Mouse (Mus musculus) mouse trophoblast stem cell (cell line): ENCODE measurements around the gene Mars.

Experiments
- in situ Hi-C, 2 experiments: fragments of 300-500 bp; cut with MseI, MboI; formaldehyde crosslinking; loops; 2 replicates in 1 of 2; 3 replicates in 1 of 2; pipeline ENCODE4 v1.15.1; 2025

Gene Mars

DNA sequence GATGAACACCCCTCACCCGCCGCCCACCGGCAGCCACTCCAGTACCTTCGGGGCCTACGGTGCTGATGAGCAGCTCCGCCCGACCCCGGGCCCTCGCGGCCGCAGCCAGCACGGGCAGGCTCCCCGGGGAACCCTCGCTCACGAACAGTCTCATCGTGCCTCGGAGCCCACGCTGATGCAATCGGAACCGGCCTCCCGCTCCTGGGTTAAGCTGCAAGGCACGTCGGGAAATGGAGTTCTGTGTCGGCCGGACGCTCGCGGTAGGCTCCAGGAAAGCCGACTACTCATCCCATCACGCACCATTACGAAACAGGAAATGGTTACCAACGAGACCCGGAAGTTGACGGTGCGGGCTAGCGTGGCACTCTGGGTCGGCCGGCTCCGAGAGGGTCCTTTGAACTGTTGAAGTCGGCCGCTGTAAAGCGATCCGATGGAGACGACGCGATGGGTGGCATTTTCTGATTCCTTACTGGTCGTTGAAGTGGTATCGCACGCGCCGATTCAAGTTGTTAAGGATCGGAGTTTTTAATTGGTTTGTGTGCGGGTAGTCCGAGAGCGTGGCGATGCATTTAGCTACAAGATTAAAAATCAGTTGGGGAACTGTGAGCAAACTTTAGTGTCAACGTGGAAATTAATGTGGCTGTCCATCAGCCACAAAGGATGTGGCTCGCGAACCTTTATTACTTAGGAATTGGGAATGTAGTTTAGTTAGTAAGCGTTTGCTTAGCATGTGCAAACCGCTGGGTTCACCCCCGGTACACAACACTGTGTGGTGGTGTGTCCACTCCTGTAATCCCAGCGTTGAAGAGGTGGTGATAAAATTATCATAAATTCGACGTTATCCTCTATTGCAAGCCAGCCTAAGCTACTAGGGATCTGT lies at the start of gene Mars:
Gene Mars, minus strand, starts transcription at position 311 of the 880 bp plus-strand sequence.
- in situ Hi-C loops: no loop called here

DNA sequence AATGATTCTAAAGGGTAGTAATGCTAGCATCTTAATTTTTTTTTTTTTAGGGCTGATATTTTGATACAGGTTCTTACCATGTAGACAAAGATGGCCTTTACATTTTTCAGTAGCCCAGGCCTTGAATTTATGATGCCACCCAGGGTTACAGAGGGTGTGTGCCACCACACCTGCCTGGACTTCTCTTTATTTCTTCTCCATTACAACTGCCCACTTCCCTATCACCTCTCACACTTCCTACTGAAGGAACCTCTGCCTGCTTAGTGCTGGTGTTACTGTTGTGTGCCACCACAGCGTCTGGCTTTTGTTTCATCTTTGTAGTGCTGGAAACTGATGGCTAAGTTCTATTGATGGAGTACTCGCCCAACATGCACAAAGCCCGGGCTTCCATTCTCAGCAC lies 49.1 kb upstream of the Mars start:
- in situ Hi-C loops: no loop called here

DNA sequence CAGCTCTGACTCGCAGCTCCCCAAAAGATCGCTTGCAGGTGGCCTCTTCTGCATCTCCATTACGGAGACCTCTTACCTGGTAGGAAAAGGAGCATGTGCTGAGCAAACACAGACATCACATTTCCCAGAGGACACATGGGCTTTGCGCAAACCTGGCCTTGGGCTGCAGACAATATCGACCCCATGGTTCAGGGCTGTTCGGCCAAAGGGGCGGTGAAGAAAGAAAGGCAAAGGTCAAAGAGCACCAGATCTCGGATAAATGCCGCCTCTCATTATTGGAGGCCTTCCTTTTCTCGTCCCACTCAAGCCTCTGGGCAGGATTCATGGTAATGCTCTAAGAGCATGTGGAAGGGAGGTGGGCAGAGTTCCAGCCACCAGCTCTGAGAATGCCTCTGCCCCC lies 43.8 kb upstream of the Mars start:
- in situ Hi-C loops: no loop called here

DNA sequence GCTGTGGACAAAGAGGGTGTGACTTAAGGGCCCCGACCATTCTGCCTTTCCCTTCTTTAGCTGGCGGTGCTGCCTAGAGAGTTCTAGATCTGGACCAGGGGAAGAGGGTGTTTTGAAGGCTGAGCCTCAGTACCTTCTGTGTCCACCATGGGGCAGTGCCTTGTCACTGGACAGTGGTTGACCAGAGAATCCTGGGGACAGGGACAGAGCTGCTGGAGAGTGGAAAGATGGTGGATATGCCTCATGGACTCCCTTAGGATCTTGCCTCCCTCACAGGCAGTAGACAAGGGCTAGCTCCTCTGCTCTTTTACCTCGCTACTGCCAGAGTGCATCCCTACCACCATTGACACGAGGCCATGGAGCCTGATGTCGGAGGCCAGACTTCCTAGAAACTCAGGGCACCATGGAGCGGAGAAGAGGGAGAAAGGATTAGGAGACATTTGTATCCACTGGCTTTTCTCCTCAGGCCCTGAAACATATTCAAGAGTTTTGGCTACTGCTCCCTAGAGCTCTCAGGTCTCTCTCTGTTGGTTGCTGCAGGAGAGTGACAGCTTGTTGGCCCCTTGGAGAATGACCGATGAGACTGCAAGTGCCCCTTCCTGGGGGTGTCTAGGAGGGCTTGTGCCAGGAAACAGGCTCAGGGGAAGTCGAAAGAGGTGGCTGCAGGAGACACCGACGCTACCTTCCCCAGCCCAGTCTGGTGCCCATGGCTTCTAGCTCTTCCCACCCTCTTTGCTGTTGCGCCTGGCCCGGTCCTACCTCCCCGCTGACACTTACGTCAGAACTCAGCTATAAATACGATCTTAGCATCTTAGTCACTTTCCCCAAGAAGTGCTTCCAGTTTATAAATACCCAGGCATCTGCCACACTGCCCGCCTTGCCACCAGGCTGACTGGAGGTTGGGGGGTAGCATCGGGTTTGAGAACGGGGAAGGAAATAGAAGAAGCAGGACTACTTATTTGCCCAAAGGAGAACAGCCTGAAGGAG lies 42.6 kb upstream of the Mars start, which contains the start of gene Inhbe:
Gene Inhbe, minus strand, starts transcription at position 503 of the 987 bp plus-strand sequence.
- in situ Hi-C loops: no loop called here

DNA sequence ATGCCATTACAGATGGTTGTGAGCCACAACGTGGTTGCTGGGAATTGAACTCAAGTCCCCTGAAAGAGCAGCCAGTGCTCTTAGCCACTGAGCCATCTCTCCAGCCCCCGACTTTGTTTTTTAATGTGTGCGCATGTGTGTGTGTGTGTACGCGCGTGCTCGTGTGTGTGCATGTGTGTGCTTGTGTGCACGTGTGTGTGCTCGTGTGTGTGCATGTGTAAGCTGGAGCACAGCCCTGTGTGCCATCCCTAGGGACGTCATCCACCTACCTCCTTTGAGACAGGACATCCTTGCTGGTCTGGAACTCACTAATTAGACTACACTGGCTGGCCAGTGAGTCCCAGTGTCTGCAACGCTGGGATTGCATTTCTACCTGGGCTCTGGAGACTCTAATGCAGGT lies 41.2 kb upstream of the Mars start:
- in situ Hi-C loops: no loop called here

DNA sequence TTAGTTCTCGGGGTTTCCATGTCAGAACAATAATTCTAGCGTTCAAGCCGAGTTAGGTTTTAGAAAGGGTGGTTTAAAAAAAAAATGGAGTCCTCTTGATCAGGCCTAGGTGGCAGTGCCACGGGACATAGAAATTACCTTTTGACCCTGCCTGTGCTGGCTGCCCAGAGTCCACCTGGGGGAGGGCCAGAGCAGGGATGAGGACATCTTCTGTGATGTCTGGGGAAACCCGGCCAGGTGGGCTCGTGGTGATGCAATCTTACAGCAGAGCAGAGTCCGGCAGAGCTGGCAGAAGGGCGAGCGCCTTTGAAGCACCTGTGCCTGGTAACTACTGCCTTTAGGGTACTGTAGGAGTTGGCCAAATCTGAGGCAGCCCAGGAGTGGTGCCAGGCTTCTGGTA lies 40.6 kb upstream of the Mars start:
- in situ Hi-C loops: no loop called here

DNA sequence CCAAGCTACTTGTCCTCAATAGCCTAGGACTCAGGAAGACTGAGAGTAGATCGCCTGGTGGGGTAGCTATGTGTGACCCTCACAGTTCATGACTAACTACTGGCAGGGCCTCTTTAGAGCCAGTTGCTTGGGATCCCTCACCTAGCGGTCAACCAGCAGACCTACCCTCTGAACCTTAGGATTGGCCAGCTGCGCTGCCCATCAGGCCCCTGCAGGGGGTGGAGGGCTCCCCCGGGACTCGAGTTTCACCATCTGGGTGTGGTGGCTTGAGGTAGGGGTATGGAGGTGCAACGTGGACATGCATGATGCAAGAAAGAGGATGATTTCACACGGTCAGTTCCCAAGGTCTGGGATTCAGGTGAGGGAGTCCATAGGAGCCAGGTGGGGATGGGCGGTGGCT lies 40.1 kb upstream of the Mars start:
- in situ Hi-C loops: no loop called here

DNA sequence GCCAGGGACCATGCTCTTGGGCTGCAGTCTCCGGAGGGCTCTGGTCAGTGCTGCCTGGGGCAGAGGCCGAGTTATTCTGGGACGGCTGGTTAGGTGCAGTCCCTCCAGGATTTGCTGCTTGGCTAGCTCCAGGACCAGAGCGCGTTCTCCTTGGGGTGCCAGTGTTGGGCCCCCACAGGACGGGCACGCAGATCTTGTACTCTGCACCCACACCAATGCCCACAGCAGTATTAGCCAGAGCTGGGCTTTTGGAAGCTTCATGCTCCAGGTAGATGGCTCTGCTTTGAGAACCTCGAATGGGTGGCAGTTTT lies 39.7 kb upstream of the Mars start:
- in situ Hi-C loops: no loop called here

DNA sequence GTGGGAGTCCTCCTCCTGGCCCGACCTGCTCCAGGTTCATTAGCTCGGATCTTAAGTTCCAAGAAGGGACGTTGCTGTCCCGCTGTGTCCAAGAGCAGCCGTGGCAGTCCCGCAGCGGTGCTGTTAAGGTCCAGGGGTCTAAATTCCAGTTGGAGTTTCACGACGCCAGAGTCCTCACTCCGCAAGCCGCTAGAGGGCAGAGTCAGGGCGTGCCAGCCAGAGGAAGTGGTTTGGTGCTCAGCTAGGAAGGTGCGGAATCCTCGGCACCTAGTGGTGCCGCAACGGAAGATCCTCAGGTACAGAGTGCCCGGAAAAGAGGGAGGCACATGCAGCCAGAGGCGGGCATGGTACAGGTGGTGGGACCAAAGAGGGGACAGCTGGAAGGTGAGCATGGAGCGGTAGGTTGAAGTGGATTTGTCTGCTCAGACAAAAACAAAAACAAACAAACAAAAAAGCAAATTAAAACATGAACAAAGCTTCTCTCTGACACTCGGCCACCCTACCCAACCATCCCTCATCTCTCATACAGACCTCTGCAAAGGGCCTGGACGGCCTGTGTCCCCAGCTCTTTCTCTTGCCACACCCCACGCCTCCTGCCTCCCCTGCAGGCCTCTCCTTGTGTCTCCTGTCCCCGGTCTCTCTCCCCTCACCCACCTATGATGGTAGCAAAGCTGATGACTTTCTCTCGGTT lies 39.2 kb upstream of the Mars start:
- in situ Hi-C loops: no loop called here

DNA sequence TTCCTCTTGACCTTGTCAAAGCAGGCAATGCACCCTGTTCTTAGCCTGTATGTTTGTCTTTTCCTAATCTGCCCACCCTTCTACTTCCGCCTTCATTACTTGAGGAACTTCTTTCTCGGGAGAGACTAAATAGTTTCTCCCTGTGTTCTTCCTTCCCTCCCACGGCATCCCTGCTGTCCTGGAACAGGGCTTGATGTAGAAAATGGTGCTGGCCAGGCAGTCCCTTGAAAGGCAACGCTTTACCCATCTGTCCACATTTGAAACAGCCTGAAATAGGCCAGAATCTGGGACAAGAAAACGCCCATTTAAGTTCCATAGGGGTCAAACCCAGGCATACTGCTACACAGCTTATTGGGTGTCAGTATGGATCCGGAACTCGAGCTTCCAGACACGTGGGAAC lies 38.2 kb upstream of the Mars start:
- in situ Hi-C loops: no loop called here

DNA sequence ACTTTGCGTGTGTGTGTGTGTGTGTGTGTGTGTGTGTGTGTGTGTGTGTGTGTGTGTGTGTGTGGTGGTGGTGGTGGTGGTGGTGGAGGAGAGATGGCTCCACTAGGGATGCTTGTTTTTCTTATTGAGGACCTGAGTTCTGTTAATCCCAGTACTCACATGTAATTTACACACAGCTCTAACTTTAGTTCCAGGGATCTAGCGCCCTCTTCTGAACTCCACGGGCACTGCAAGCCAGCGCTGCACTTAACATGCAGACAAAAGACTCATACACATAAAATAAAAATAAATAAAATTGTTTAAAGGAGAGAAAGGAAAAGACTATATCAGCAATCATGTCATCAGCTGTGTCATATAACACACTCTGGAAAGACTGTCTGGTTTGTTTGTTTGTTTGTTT lies 37.4 kb upstream of the Mars start:
- in situ Hi-C loops: no loop called here

DNA sequence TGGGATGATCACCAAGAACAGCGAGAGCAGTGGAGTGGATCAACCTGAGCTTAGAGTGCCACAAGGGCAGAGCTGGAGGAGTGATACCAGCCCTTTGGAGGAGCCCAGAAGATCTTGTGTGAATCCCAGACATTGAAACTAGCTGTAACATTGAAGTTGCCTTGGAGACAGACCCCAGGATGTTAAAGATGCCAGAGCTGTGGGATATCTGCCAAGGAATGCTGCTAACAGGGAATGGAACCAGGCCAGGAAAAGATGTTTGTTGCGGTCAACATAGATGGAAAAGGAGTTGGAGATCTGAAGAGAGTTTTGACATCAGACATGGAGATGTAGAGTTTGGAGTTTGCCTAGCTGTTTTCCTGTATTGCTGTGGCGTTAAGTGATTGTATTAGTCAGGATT lies 34.6 kb upstream of the Mars start:
- in situ Hi-C loops: no loop called here

DNA sequence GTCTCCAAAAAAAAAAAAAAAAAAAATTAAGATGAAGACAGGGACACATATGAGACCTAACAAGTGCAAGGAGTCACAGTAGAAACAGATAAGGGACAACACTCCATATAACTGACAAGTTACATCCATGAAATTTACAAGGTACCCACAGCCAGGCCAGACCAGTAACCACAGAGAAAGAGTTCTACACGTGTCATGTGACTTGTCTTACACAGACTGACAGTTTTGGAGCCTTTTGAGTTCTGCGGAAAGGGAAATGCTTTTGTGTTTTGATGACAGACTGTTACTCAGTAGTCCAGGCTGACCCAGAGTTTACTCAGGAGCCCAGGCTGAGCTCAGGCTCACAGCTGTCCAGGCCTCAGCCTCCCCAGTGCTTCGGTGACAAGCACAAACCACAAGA lies 31.4 kb upstream of the Mars start:
- in situ Hi-C loops: no loop called here

DNA sequence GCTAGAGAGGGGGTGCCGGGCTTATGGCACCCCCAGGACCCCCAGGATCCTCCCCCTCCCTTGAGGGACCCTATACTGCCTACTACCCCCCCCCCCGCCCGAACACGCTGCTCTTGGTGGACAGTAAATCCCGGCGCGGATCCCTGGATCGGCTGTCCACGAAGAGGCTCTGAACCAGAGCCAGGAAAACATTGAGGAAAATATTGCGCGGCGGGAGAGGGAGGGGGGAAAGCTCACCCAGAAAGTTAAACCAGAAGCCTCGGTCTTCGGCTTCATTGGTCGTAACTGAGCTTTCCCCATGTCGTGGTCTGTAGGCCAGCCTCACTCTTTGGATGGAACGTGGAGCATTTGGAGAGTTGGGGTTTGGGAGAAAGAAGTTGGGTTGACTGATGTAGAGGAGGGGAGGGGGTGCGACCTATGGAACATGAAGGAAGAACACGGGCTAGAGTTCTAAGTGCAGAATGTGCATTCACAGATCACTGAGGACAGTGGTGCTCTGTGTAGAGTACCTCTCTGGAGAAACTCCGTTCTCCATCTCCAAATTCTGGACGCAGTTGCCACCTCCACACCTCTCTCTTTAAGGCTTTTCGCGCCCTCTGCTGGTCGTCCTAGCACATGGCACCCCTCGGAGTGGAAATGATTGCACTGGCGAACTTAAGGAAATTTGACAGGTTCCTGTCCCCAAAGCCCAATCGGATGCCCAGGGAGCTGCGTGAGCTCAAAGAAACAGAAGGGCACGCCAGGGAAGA lies 30.5 kb upstream of the Mars start, which contains the start of gene Gli1:
Gene Gli1, minus strand, starts transcription at position 84 of the 749 bp plus-strand sequence.
- in situ Hi-C loops: no loop called here

DNA sequence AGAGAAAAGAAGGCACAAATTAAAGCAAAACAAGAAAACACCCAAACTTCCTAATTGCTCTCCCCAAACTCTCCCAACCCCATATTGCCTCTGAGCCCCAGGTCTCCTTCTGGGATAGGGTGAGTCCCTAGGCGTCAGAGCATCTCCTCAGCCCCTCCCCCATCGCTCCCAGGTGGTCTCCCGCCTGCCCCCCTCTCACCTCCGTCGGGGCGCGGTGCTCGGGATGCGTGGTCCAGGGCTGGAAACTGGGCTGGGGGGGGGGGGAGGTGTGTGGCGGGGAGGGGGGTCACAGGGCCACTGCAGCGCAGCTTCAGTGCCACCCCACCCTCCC lies 29.7 kb upstream of the Mars start:
- in situ Hi-C loops: no loop called here

DNA sequence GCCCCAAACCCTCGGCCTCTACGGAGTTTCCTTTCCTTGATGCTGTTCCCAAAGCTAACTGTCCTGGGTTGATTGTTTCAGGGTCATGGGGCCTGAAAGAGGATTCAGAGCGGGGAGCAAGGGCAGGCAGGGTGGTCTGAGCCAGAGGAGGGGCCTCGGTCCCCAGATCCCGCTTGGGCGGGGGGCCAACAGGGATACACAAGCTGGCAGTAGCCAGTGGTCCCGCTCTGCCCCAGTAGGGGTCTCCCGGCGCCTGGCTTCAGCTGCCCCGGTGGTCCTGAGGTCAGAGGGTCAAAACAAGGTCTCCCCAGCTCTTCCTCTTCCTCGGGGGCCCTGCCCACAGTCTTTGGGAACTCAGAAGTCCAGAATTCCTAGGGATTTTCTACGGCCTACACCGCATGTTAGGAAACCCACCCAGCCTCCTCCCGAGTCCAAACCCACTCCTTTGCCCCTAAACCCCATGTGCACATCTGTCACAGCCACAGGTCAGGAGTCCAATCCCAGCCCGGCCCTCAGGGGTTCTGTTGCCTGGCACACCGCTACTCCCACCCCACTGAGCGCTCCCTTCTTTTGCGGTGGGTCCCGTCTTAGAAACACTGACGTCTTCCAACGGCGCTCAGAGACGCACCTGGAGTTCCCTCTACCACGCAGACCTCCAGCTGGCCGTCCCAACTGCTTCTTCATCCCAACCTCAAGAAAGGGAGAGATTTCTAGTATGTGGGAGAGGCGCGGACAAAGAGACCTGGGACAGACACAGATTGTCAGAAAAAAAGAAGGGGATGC lies 29.2 kb upstream of the Mars start:
- in situ Hi-C loops: no loop called here

DNA sequence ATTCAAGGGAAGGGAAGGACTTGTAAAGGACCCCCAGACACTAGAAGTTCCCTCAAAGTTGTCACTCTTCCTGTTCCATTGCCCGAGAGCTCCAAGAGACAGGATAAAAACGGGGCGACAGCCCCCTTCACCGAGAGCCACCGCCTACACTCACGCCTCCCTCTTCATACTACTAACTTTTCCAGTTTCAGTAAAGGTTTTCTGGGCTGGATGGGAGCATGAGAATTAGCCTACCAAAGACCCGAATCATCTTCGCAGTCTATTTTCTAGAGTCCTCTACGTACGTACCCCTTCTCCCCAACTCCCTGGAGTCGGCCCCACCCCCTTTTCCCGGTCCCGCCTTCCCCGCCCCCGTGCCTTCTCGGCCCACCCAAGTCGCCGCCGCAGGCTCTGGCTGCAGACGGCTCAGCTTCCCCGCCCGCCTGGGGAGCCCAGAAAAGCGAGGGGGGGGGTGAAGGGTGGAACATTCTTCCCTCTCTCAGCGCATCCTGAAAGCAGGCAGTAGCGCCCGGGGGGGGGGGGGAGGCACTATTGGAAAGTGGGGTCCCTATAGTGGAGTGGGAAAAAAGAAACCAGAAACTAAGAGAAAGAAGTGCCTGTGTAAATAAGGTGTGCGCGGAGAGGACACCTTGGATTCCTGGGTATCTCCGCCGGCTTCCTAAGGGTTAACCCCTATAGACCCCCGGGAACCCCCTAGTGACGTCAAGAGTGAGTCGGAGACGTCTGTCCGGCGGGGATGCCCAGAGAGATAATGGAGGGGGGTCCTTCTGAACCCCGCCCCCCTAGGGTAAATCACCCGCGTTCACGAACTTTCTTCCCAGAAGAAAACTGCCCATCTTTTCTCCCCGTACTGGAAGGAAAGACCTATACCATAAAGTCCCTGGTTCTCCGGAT lies 28.3 kb upstream of the Mars start:
- in situ Hi-C loops: no loop called here

DNA sequence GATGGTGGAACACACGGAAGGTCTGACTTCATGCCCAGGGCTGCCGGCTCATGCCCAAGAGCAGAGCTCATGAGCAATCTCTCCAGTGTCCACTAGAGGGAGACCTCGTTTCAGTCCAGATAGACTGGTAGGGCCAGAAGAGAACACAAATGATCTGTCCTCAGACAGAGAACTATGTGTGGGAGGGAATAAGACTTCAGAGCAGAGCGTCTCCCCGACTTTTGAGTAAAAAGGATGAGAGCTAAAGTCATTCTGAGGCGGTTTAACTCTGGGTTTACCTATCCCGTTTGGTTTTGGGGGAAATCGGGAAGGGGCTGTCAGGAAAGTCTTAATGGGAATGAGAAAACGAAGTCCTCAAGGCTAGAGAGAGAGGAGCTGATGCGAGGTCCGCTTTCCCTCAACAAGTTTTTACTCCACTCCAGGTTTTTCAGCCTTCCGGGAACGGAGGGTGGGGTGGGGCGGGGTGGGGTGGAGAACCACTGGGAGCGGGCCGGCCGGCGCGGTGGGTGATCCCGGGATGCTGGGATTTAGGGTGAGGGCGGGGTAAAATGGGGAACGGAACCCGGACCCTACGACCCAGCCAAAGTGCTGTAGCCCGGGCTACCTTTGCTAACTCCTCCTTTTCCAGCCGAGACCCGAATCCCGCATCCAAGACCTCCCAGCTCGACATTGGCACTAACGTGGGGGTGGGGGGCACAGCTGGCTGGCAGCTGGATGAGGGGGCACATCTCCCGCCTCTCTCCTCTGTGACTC lies 27.5 kb upstream of the Mars start:
- in situ Hi-C loops: no loop called here
